Mouse (Mus musculus) stomach, embryonic 15.5 days (tissue): Measurements from ENCODE around the gene Anln. TPM values are rescaled to one million over a fixed set of nuclear protein-coding genes. Genes with fewer than 3 reads are reported as not detected.
"Not testable (repeated sequence)": the region's sequence is repeated elsewhere in the genome, so short reads cannot be mapped to it uniquely, and the experiment has no call there.

Experiments used
- ATAC-seq: fragments of 200-750 bp; cut with Nextera tagmentation; 2 replicates; pipeline ENCODE4 v1.8.0; 2017; ENCODE audit warnings: low read depth, moderate number of reproducible peaks, moderate TSS enrichment; ENCODE audit not compliant: insufficient read depth, low FRiP score
- H3K27ac ChIP-seq: fragments of 300-500 bp; sonication (generic); 2 replicates; pipeline ENCODE4 v1.5.1; 2015; ENCODE audit warnings: mild to moderate bottlenecking, inconsistent platforms
- H3K27me3 ChIP-seq: fragments of 300-500 bp; sonication (generic); replicated peaks from 2 replicates; pipeline ENCODE4 v1.6.1; 2015; ENCODE audit warnings: inconsistent platforms
- H3K36me3 ChIP-seq: fragments of 300-500 bp; sonication (generic); 2 replicates; pipeline ENCODE4 v1.6.1; 2015; ENCODE audit warnings: inconsistent platforms
- H3K4me1 ChIP-seq: fragments of 300-500 bp; sonication (generic); 2 replicates; pipeline ENCODE4 v1.6.1; 2015; ENCODE audit warnings: inconsistent platforms
- H3K4me2 ChIP-seq: fragments of 300-500 bp; sonication (generic); 2 replicates; pipeline ENCODE4 v1.6.1; 2015; ENCODE audit warnings: mild to moderate bottlenecking, inconsistent platforms
- H3K4me3 ChIP-seq: fragments of 300-500 bp; sonication (generic); replicated peaks from 2 replicates; pipeline ENCODE4 v1.5.1; 2015; ENCODE audit warnings: inconsistent platforms
- H3K9ac ChIP-seq: fragments of 300-500 bp; sonication (generic); 2 replicates; pipeline ENCODE4 v1.6.1; 2015; ENCODE audit warnings: inconsistent platforms
- H3K9me3 ChIP-seq: fragments of 300-500 bp; sonication (generic); 2 replicates; pipeline ENCODE4 v1.6.1; 2016; ENCODE audit warnings: inconsistent platforms
- WGBS: fragments of 180-500 bp; shearing (Covaris S2); methylation state at CpG from one replicate; pipeline ENCODE4 v1.1.7; 2015; 5-methylcytosine and 5-hydroxymethylcytosine counted together
- polyA plus RNA-seq: library from polyadenylated mRNA; unstranded; fragments of >200 nt; fragmentation: Nextera tagmentation; extraction: Ambion mirVana; gene quantifications from 2 replicates; pipeline ENCODE4 v1.2.1, GENCODE M21; 2015

The Anln gene
- polyA plus RNA-seq, 1 experiment from 2014 or later, result 47.9 TPM

GRCm38 (mm10) chr9:22360916-22361315 is 28.1 kb downstream of the Anln start:
- Histone ChIP-seq H3K27me3 (no peaks in the 10 kb centered on the region), H3K4me1 (no peaks in the 10 kb centered on the region), H3K9ac (no peak overlapping the region), H3K4me2 (no peak overlapping the region), H3K36me3 (peaks cover 57% of the 10 kb centered on the region), H3K9me3 (no peaks in the 10 kb centered on the region), H3K4me3 (no peak overlapping the region), H3K27ac (no peak overlapping the region)
- 86% methylated on average over 6 of the region's 6 CpGs for WGBS
- no peak for ATAC-seq

DNA sequence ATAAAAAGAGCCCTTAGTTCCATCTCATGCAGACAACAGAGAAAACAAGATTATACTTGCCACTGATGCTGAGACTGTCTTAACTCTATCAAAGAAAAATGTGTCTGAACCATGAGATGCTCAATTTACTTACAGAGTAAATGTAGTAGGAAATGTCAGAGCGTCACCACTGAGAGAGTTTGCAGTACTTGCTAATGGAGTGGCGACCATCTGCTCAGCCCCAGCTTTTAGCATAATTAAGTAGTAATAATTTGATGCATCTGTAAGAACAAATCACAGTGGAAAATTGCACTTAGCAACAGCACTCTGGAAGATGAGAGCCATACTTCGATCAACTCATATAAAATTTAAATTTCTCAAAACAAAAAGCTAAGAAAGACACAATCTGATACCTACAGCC is 33.1 kb downstream of the Anln start:
- Histone ChIP-seq H3K9ac (no peak overlapping the region), H3K4me1 (no peaks in the 10 kb centered on the region), H3K27ac (no peak overlapping the region), H3K36me3 (peaks cover 39% of the 10 kb centered on the region; the same call in 1 of the 2 replicates), H3K4me2 (no peak overlapping the region), H3K4me3 (no peak overlapping the region), H3K27me3 (no peaks in the 10 kb centered on the region), H3K9me3 (no peaks in the 10 kb centered on the region)
- WGBS, result 90% methylated on average over 3 of the region's 3 CpGs
- ATAC-seq, result no peak

GRCm38 (mm10) chr9:22353901-22354300 is 35.1 kb downstream of the Anln start:
- Histone ChIP-seq H3K36me3 (peaks cover 23% of the 10 kb centered on the region; the same call in 1 of the 2 replicates), H3K4me2 (no peak overlapping the region), H3K27ac (no peak overlapping the region), H3K4me1 (no peaks in the 10 kb centered on the region), H3K9ac (no peak overlapping the region), H3K9me3 (no peaks in the 10 kb centered on the region), H3K4me3 (no peak overlapping the region), H3K27me3 (no peaks in the 10 kb centered on the region)
- no peak for ATAC-seq
- WGBS, result 83% methylated on average over 5 of the region's 5 CpGs

- WGBS, result 92% methylated on average over 5 of the region's 5 CpGs
- ATAC-seq, result no peak
- no peak overlapping the region for H3K27ac ChIP-seq
- H3K4me1 ChIP-seq, result no peaks in the 10 kb centered on the region
- no peak overlapping the region for H3K4me2 ChIP-seq
- H3K9me3 ChIP-seq, result no peaks in the 10 kb centered on the region
- no peak overlapping the region for H3K4me3 ChIP-seq
- no peak overlapping the region for H3K9ac ChIP-seq
- no peaks in the 10 kb centered on the region for H3K27me3 ChIP-seq
- H3K36me3 ChIP-seq, result peaks cover 22% of the 10 kb centered on the region; the same call in 1 of the 2 replicates
Observed at GRCm38 (mm10) chr9:22353465-22353864, 35.5 kb downstream of the Anln start.

DNA sequence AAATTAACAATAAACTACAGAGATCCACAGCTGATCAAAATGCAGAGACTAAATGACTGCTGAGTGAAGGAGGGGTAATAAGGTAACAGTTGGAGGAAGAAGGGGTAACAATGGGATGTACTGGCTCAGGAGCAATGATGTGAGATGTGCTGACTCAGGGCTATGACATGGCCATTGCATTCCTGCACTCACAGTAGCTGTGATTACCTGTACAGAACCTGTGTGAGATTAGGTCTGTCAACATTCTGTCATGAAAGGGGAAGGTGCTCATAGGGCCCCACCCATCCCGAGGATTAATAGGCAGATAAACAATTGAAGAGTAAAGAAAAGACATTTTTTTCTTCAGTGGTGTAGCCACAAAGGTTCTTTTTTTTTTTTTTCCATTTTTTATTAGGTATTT is 48.7 kb downstream of the Anln start:
- Histone ChIP-seq H3K27me3 (no peaks in the 10 kb centered on the region), H3K4me2 (no peak overlapping the region), H3K4me1 (no peaks in the 10 kb centered on the region), H3K9me3 (no peaks in the 10 kb centered on the region), H3K9ac (no peak overlapping the region), H3K36me3 (peaks cover 38% of the 10 kb centered on the region), H3K4me3 (no peak overlapping the region), H3K27ac (no peak overlapping the region)
- 61% methylated on average over 1 of the region's 1 CpGs for WGBS
- no peak for ATAC-seq

DNA sequence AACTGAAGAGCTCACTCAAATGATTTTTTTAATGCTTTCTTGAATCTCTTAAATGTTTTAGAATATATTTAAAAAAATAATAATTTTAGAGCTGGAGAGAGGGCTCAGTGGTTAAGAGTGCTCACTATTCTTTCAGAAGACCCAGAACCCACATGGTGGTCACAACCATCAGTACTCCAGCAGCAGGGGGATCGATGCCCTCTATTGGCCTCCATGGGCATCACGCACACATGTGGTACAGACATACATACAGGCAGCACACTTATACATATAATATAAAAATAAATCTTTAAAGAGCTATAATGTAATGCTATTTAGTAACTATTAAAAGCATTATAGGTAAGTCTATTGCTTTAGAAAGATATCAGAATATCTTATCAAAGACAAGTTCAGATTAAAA is 51.8 kb downstream of the Anln start:
- H3K27ac ChIP-seq, result no peak overlapping the region

DNA sequence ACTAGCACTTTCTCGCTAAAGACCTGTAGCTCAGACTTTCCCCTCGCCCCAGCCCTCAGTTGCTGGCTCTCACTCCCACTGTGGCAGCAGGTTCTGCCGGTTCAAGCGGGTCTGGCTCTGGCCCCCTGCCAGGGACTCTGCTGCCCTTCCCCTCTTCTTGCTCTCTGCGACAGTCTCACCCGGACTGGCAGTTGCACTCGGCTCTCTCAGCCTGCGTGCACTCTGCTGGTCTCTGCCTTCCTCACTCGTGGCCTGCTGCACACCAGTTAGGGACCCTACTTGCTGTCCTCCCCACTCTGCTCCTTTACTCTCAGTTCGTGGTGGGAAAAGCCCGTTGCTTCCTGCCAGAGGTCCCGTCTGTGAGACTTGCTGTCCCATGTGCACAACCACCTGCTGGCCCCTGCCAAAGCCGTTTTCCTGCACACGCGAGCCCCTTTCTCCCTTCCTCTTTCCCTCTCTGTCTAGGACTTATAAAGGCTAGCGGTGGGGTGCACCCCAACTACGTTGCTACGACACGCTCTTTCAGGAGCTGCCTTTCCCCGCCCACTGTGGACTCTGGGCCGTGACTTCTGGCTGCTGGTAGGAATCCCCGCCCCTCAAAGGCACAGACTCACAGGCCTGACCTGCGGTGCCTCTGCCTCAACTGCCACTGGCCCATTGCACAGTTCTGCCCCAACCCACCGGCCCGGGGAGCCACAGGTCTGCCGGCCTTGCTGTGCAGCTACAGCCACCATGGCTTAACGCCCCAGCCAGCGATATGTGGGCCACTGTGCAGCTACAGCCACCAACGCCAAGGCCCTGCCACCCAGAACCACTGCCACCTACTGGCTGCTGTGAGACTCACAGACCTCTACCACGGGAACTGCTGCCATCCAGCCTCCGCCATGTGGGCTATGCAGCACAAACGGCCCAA is 61.3 kb downstream of the Anln start:
- H3K27ac ChIP-seq, result peak overlapping the region; percentile 93
- peak overlapping the region; percentile 52 for H3K4me3 ChIP-seq
- H3K36me3 ChIP-seq, result peaks cover 4% of the 10 kb centered on the region
- H3K4me1 ChIP-seq, result peaks cover 6% of the 10 kb centered on the region; the same call in 1 of the 2 replicates
- no peaks in the 10 kb centered on the region for H3K9me3 ChIP-seq
- peak overlapping the region; percentile 24; the same call in 1 of the 2 replicates for H3K9ac ChIP-seq
- WGBS, result 1% methylated on average over 32 of the region's 32 CpGs
- peak overlapping the region; percentile 88 for H3K4me2 ChIP-seq
- no peaks in the 10 kb centered on the region for H3K27me3 ChIP-seq
- ATAC-seq, result peak; percentile 89

More for the DNA sequence above, 51.8 kb downstream of the Anln start:
- no peak overlapping the region for H3K9ac ChIP-seq
- no peak for ATAC-seq
- no peaks in the 10 kb centered on the region for H3K4me1 ChIP-seq
- H3K9me3 ChIP-seq, result no peaks in the 10 kb centered on the region
- 98% methylated on average over 2 of the region's 2 CpGs for WGBS
- no peak overlapping the region for H3K4me2 ChIP-seq
- no peaks in the 10 kb centered on the region for H3K27me3 ChIP-seq
- H3K4me3 ChIP-seq, result no peak overlapping the region
- H3K36me3 ChIP-seq, result peaks cover 55% of the 10 kb centered on the region

DNA sequence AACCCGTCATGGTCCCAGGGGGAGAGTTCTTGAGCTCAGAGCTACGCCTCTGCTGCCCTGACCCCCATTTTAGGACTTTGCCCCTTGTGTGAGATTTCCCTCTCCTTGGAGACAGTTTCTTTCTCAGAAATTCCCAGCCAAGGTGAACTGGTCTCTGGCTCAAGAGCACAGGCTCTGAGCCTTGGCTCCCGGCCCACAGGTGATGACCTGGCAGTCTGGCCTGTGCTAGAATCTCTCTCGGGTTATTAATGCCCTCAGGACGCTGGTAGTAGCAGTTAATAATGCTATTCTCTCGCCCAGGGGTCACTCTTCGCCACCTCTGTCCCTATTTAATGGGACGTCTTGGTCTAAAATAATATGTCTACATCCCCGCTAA is 61.9 kb downstream of the Anln start:
- H3K9me3 ChIP-seq, result no peaks in the 10 kb centered on the region
- H3K4me3 ChIP-seq, result peak overlapping the region; percentile 52
- ATAC-seq, result 0 out of 2 replicates have a peak, but pooled peaks have one; percentile 9
- peaks cover 6% of the 10 kb centered on the region; the same call in 1 of the 2 replicates for H3K4me1 ChIP-seq
- H3K27me3 ChIP-seq, result no peaks in the 10 kb centered on the region
- H3K36me3 ChIP-seq, result peaks cover under 1% of the 10 kb centered on the region; the same call in 1 of the 2 replicates
- H3K4me2 ChIP-seq, result peak overlapping the region; percentile 88
- peak overlapping the region; percentile 93 for H3K27ac ChIP-seq
- H3K9ac ChIP-seq, result 0 out of 2 replicates have a peak overlapping the region, but pooled peaks have one; percentile 24
- WGBS, result 21% methylated on average over 9 of the region's 9 CpGs

GRCm38 (mm10) chr9:22324579-22324978 is 64.4 kb downstream of the Anln start:
- H3K27me3 ChIP-seq, result no peaks in the 10 kb centered on the region
- ATAC-seq, result no peak
- WGBS, result 97% methylated on average over 1 of the region's 1 CpGs
- H3K27ac ChIP-seq, result no peak overlapping the region
- H3K4me3 ChIP-seq, result no peak overlapping the region
- H3K9ac ChIP-seq, result no peak overlapping the region
- H3K4me2 ChIP-seq, result no peak overlapping the region
- H3K4me1 ChIP-seq, result peaks cover 6% of the 10 kb centered on the region; the same call in 1 of the 2 replicates
- no peaks in the 10 kb centered on the region for H3K9me3 ChIP-seq
- H3K36me3 ChIP-seq, result no peaks in the 10 kb centered on the region

DNA sequence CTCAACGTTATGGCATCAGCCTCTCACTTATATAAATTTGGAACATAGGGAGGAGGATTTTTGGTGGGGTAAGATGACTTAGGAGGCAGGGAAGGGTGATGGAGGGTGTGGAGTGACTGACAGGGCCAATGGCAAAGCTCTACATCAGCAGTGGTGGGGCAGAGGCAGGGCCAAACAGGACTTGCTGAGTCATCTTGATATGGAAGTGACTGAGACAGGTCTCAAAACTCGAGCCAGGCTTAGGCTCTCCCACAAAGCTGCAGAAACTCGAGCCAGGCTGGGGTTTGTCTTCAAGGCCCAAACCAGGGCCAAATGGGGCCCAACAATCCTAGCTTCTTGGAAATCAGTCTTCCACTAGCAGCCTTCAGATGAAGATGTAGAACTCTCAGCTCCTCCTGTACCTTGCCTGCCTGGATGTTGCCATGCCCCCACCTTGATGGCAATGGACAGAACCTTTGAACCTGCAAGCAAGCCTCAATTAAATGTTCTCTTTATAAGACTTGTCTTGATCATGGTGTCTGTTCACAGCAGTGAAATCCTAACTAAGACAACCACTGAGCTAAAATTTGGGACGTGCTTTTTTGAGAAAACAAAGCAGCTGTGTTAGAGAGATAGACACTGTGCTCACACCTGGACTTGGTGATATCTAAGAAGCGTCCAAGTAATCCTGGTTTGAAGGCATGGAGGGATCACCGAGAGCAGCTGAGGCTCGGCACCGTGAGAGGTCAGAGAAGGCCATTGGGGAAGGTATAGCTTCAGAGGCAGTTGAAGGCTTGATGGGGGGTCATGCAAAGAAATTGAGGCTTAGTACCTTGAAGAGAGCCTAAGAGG is 66.4 kb downstream of the Anln start:
- no peaks in the 10 kb centered on the region for H3K9me3 ChIP-seq
- no peak overlapping the region for H3K9ac ChIP-seq
- no peak overlapping the region for H3K27ac ChIP-seq
- no peaks in the 10 kb centered on the region for H3K27me3 ChIP-seq
- no peaks in the 10 kb centered on the region for H3K36me3 ChIP-seq
- peaks cover 4% of the 10 kb centered on the region; the same call in 1 of the 2 replicates for H3K4me1 ChIP-seq
- no peak overlapping the region for H3K4me3 ChIP-seq
- no peak overlapping the region for H3K4me2 ChIP-seq
- 77% methylated on average over 8 of the region's 8 CpGs for WGBS
- ATAC-seq, result no peak

DNA sequence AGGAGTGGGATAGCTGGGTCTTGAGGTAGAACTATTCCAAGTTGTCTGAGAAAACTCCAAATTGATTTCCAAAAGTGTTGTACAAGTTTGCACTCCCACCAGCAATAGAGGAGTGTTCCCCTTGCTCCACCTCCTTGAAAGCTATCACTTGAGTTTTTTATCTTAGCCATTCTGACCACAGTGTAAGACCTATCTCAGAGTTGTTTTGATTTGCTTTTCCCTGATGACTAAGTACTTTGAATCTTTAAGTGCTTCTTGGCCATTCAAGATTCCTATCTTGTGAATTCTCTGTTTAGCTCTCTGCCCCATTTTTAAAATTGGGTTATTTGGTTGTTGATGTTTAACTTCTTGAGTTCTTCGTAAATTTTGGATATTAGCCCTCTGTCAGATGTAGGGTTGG is 69.9 kb downstream of the Anln start:
- 81% methylated on average over 1 of the region's 1 CpGs for WGBS

GRCm38 (mm10) chr9:22316047-22316446 is 72.9 kb downstream of the Anln start:
- ATAC-seq, H3K4me1 ChIP-seq, H3K4me3 ChIP-seq, H3K9me3 ChIP-seq, H3K27me3 ChIP-seq, H3K4me2 ChIP-seq, H3K27ac ChIP-seq, H3K9ac ChIP-seq, H3K36me3 ChIP-seq: not testable (repeated sequence)
- WGBS, result 75% methylated on average over 5 of the region's 5 CpGs

More for the DNA sequence above, 69.9 kb downstream of the Anln start:
- Histone ChIP-seq H3K4me1 (no peaks in the 10 kb centered on the region), H3K4me2 (no peak overlapping the region), H3K9me3 (no peaks in the 10 kb centered on the region), H3K27me3 (no peaks in the 10 kb centered on the region), H3K27ac (no peak overlapping the region), H3K4me3 (no peak overlapping the region), H3K36me3 (no peaks in the 10 kb centered on the region), H3K9ac (no peak overlapping the region)
- ATAC-seq, result no peak
